31 mouse cellular contexts compared by ENCODE assay signal in genomic region chrX:37098681-37099080, GRCm38 (mm10). TPM values are rescaled to one million over a fixed set of nuclear protein-coding genes. Genes with fewer than 3 reads are reported as not detected.
"Had no signal": no experiment of that assay in that cellular context is flagged by ENCODE, and none has a peak within 500 bp of the region (broad histone marks: within the 10 kb centered on the region; RNA-seq: fewer than 3 reads in every experiment).

No protein-coding gene starts in this region.

- DNase-seq: gastrocnemius, adult 2 months; gastrocnemius, postnatal 10 days; gastrocnemius, postnatal 25 days; heart, adult 18-20 months; heart, postnatal 10 days; kidney, adult 11 months; kidney, adult 2 months; kidney, adult 9 months; kidney, postnatal 14 days; kidney, postnatal 36 days; liver; liver, embryonic 13.5 days had no signal

- H3K9me3 ChIP-seq: heart, embryonic 10.5 days; heart, embryonic 12.5 days; hindbrain, embryonic 13.5 days; hindbrain, embryonic 15.5 days; kidney, embryonic 15.5 days; limb, embryonic 10.5 days; limb, embryonic 12.5 days; liver, embryonic 13.5 days; liver, embryonic 15.5 days had no signal

- H3K4me2 ChIP-seq: heart, embryonic 12.5 days; hindbrain, embryonic 13.5 days; hindbrain, embryonic 15.5 days; kidney, embryonic 15.5 days; limb, embryonic 12.5 days; liver, embryonic 11.5 days; liver, embryonic 13.5 days; liver, embryonic 15.5 days had no signal

- H3K4me3 ChIP-seq: gastrocnemius, adult 2 months; heart, embryonic 10.5 days; heart, embryonic 12.5 days; hindbrain, embryonic 13.5 days; hindbrain, embryonic 15.5 days; kidney, embryonic 15.5 days; layer of hippocampus, adult 2 months; left cerebral cortex, adult 2 months; limb, embryonic 10.5 days; limb, embryonic 12.5 days; liver, embryonic 13.5 days; liver, embryonic 15.5 days had no signal

- ATAC-seq: hindbrain, postnatal 0 days; intestine, embryonic 16.5 days had no signal

- H3K27ac ChIP-seq: gastrocnemius, adult 2 months; heart, embryonic 10.5 days; hindbrain, embryonic 13.5 days; hindbrain, embryonic 15.5 days; hindbrain, postnatal 0 days; kidney, embryonic 15.5 days; kidney, postnatal 0 days; layer of hippocampus, adult 2 months; left cerebral cortex, adult 2 months; limb, embryonic 10.5 days; limb, embryonic 12.5 days; liver, embryonic 13.5 days; liver, embryonic 15.5 days had no signal

- H3K4me1 ChIP-seq: heart, embryonic 10.5 days; heart, embryonic 12.5 days; hindbrain, embryonic 13.5 days; hindbrain, embryonic 15.5 days; kidney, embryonic 15.5 days; limb, embryonic 10.5 days; limb, embryonic 12.5 days; liver, embryonic 13.5 days; liver, embryonic 15.5 days had no signal

- H3K27me3 ChIP-seq: heart, embryonic 12.5 days; hindbrain, embryonic 13.5 days; hindbrain, embryonic 15.5 days; kidney, embryonic 15.5 days; limb, embryonic 12.5 days; liver, embryonic 13.5 days; liver, embryonic 15.5 days had no signal

- H3K9ac ChIP-seq: heart, embryonic 12.5 days; hindbrain, embryonic 13.5 days; hindbrain, embryonic 15.5 days; kidney, embryonic 15.5 days; limb, embryonic 12.5 days; liver, embryonic 13.5 days; liver, embryonic 15.5 days had no signal

RNA-seq across cellular contexts. Expression of gene Sowahd, which starts 50.0 kb away (rescaled TPM):
- polyA plus RNA-seq: heart, embryonic 14.5 days; hindbrain, embryonic 11.5 days; hindbrain, embryonic 15.5 days; intestine, embryonic 14.5 days; kidney, embryonic 15.5 days; kidney, postnatal 0 days; large intestine, adult 2 months; limb, embryonic 12.5 days; limb, embryonic 14.5 days; liver, embryonic 13.5 days had no signal
